Mouse (Mus musculus): ENCODE results near the gene Vwa2. TPM values are rescaled to one million over a fixed set of nuclear protein-coding genes. Genes with fewer than 3 reads are reported as not detected.

The Vwa2 gene
- total RNA-seq, 2 experiments from 2014 or later = not detected

DNA sequence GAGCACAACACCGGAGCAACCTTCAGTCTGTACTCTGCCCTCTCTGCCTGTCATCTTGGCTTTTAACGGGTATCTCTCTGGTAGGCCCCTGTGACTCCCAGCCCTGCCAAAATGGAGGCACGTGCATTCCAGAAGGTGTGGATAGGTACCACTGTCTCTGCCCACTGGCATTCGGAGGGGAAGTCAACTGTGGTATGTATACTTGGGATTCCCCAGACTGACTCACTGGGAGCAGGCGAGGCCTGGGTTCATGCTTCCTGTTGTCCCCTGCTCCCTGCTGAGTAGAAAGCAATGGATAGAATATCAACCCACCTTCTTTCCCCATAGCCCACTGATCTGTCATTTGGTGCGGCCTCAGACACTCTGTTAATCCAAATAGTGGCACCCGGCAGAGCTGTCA lies 31.3 kb downstream of the Vwa2 start:
- no peak for ATAC-seq (replicated peaks; ENCODE audit: low FRiP score, poor library complexity, severe bottlenecking)

- ATAC-seq (replicated peaks; ENCODE audit: low FRiP score, poor library complexity, severe bottlenecking) = no peak
Measured at GRCm38 (mm10) chr19:56907850-56908249, 33.8 kb downstream of the Vwa2 start.

GRCm38 (mm10) chr19:56908472-56909270 lies 34.6 kb downstream of the Vwa2 start:
- no peak for ATAC-seq (replicated peaks; ENCODE audit: low FRiP score, poor library complexity, severe bottlenecking)

DNA sequence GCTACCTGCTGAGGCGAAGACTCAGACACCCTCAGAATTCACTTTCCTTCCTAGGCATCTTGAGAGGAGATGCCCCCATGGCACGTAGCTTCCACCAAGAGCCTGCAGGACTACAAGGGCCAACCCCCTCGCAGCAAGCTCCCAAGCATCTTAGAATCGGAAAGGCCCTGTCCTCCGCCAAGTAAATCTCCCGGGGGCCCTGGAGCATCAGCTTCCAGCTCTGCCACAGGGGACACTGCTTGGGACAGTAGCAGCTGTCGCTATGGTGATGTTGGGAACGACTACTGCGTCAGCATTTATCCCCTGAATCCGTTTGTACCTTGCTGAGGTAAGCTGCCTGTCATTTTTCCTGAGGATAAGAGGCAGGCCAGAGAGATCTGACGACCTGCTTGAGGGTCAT lies 36.5 kb downstream of the Vwa2 start:
- no peak for ATAC-seq (replicated peaks; ENCODE audit: low FRiP score, poor library complexity, severe bottlenecking)

GRCm38 (mm10) chr19:56913761-56914160 lies 39.7 kb downstream of the Vwa2 start:
- no peak for ATAC-seq (replicated peaks; ENCODE audit: low FRiP score, poor library complexity, severe bottlenecking)

DNA sequence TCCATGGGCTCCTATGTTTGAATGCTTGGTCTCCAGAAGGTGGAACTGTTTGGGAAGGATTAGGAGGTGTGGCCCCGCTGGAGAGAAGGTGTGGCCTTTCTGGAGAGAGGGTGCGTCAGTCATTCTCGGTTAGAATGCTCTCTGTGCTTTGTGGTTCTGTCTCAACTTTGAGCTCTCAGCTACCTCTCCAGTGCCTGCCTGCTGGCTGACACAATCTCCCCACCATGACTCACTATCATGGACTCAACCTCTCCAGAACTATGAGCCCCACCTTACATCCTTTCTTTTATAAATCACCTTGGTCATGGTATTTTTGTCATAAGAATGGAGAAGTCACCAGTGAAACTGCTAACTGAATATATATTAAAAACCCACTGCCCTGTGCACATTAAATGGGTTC lies 40.6 kb downstream of the Vwa2 start:
- ATAC-seq (replicated peaks; ENCODE audit: low FRiP score, poor library complexity, severe bottlenecking) = no peak

DNA sequence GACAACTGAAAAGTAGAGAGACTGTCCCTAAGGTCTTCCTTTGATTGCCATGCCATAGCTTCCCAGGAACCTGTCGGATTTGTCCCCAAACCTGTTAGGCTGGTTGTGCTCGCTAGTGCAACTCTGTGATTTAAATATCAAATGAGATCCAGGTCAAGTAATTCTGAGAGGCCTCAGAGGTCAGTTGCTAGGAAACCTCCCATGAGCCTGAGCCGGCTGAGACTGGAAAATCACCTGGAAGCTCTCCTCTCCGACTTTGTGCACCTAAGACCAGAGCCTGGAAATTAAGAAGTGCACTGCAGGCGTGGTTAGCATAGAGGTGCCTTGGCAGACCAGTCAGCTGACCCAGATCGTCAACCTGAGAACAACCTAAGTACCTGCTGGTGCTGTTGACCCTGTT lies 41.0 kb downstream of the Vwa2 start:
- ATAC-seq (replicated peaks; ENCODE audit: low FRiP score, poor library complexity, severe bottlenecking) = no peak

- no peak for ATAC-seq (replicated peaks; ENCODE audit: low FRiP score, poor library complexity, severe bottlenecking)
Measured at GRCm38 (mm10) chr19:56919628-56920027, 45.6 kb downstream of the Vwa2 start.

GRCm38 (mm10) chr19:56920232-56920631 lies 46.2 kb downstream of the Vwa2 start:
- no peak for ATAC-seq (replicated peaks; ENCODE audit: low FRiP score, poor library complexity, severe bottlenecking)

DNA sequence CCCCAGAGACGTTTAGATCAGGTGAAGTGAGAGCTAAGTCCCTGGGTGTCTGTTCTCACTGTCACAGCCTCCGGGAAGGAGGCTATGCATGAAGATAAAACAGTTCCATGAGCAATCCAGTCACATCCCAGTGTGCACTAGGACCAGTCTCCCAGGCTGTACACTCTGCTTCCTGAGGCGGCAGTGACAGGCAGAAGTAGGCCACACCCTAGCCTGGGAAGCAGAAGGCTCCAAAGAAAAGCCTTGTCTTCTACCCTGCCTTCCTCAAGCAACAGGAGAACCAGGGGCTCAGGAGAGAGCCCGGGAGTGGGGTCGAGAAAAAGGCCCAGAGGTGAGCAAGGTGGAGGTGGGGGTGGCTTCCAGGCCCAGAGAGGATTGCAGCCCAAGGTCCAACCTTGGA lies 47.7 kb downstream of the Vwa2 start:
- no peak for ATAC-seq (replicated peaks; ENCODE audit: low FRiP score, poor library complexity, severe bottlenecking)

GRCm38 (mm10) chr19:56929392-56929791 lies 55.3 kb downstream of the Vwa2 start:
- no peak for ATAC-seq (replicated peaks; ENCODE audit: low FRiP score, poor library complexity, severe bottlenecking)

- no peak for ATAC-seq (replicated peaks; ENCODE audit: low FRiP score, poor library complexity, severe bottlenecking)
Measured at GRCm38 (mm10) chr19:56930029-56930428, 56.0 kb downstream of the Vwa2 start.

DNA sequence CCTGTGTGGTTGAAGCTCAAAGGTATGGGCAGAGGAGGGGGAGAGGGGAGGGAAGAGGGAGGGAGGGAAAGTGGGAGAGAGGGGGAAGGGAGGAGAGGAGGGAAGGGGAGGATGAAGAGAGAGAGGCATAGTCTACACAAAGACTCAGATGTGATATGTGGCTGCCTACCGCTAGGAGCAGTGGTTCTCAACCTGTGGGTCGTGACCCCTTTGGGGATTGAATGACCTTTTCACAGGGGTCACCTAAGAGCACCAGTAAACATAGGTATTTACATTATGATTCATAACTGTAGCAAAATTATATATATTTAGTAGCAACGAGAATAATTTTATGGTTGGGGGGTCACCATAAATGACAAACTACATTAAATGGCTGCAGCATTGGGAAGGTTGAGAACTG lies 59.8 kb downstream of the Vwa2 start:
- no peak for ATAC-seq (replicated peaks; ENCODE audit: low FRiP score, poor library complexity, severe bottlenecking)

GRCm38 (mm10) chr19:56935111-56935510 lies 61.1 kb downstream of the Vwa2 start:
- ATAC-seq (replicated peaks; ENCODE audit: low FRiP score, poor library complexity, severe bottlenecking) = no peak

DNA sequence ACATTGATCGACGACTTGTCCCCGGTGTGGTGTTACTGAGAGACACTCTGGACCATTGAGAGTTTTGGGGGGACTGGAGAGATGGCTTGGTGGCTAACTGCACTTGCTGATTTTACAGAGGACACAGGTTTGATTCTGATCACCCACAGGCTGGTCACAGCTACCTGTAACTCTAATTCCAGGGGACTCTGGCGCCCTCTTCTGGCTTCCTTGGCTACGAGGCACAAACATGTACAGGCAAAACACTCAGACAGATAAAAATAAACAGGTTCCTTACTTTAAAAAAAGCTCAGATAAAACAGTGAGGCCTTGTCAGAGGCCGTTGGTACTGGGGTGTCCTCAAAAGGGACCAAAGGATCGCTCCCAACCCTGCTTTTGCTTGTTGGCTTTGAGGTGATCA lies 61.7 kb downstream of the Vwa2 start:
- no peak for ATAC-seq (replicated peaks; ENCODE audit: low FRiP score, poor library complexity, severe bottlenecking)

GRCm38 (mm10) chr19:56936253-56936652 lies 62.2 kb downstream of the Vwa2 start:
- ATAC-seq (replicated peaks; ENCODE audit: low FRiP score, poor library complexity, severe bottlenecking) = no peak

DNA sequence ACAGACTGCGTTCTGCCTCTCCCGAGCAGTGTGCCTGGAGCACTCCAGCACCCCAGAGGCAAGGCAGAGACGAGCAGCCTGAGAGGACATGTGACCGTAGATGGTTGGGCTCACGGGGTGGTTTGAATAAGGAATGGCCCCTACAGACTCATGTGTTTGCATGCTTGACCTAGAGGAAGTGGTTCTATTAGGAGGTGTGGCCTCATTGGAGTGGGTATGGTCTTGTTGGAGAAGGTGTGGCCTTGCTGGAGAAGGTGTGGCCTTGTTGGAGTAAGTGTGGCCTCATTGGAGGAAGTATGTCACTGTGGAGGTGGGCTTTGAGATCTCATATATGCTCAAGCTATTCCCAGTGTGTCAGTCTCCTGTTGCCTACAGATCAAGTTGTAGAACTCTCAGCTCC lies 63.9 kb downstream of the Vwa2 start:
- no peak for ATAC-seq (replicated peaks; ENCODE audit: low FRiP score, poor library complexity, severe bottlenecking)

DNA sequence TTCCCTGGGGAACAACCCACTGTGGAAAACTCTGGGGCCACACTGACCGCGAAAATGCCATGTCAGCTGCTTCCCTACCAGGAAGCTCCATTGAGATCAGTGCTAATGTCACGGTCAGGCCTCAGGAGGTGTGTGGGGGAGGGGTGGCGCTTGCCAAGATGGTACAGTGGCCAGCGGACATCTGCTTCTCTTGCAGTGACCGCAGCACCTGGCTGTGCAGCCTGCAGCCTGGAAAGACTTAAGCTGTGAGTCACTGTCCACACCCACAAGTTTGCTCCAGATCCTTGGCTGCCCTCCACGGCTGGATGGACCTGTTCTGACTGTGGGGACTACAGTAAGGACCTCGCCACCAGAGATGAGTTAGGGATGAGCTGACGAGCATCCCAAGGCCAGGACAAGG lies 65.8 kb downstream of the Vwa2 start:
- no peak for ATAC-seq (replicated peaks; ENCODE audit: low FRiP score, poor library complexity, severe bottlenecking)

GRCm38 (mm10) chr19:56940507-56940906 lies 66.5 kb downstream of the Vwa2 start:
- no peak for ATAC-seq (replicated peaks; ENCODE audit: low FRiP score, poor library complexity, severe bottlenecking)

GRCm38 (mm10) chr19:56942216-56942615 lies 68.2 kb downstream of the Vwa2 start:
- ATAC-seq (replicated peaks; ENCODE audit: low FRiP score, poor library complexity, severe bottlenecking) = no peak

DNA sequence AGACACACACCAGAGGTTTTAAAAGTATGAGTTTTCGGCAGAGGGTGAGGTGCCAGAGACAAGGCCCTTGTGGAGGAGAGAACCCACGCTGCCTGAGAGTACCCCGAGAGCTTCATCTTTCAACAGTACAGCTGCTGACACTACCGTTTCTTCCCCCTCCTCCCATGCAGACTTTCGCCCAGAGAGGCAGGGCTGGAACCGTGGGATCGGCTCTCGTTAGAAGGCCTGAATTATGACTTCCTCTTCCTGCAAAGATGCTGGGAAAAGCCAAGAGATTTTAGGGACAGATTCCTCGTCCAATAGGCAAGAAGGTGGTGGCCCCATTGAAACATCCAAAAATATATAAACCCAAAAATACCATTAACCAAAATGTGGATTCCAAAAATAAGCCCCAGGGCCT lies 70.2 kb downstream of the Vwa2 start:
- no peak for ATAC-seq (replicated peaks; ENCODE audit: low FRiP score, poor library complexity, severe bottlenecking)

DNA sequence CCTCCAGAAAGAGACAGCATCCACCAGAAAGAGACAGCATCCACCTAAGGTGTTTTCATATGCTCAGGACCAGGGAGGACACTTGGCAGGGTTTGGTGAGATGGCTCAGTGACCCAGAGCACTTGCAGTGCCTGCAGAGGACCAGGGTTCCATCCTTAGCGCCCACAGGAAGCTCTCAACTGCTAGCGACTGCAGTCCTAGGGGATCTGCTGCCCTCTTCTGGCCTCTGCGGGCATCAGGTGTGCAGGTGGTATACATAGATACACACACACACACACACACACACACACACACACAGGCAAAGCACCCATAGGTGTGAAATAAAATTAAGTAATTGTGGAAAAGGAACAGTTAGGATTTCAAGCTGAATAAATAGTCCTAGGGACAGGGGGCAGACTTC lies 70.8 kb downstream of the Vwa2 start:
- ATAC-seq (replicated peaks; ENCODE audit: low FRiP score, poor library complexity, severe bottlenecking) = no peak

Measured in erythroid progenitor cell, adult 5-6 weeks (primary cell).